Mouse (Mus musculus): ENCODE results near the gene Gm20388. TPM values are rescaled to one million over a fixed set of nuclear protein-coding genes. Genes with fewer than 3 reads are reported as not detected.

The Gm20388 gene
- polyA plus RNA-seq, 1 experiment from 2014 or later = not detected

- peaks cover 61% of the 10 kb centered on the region for H3K27me3 ChIP-seq (replicated peaks)
- H3K9ac ChIP-seq = no peak overlapping the region
- H3K9me3 ChIP-seq = no peaks in the 10 kb centered on the region
- WGBS = 57% methylated on average over 9 of the region's 9 CpGs
- no peak overlapping the region for H3K27ac ChIP-seq (replicated peaks)
- H3K4me1 ChIP-seq = peaks cover 34% of the 10 kb centered on the region
- H3K36me3 ChIP-seq = no peaks in the 10 kb centered on the region
- H3K4me2 ChIP-seq = no peak overlapping the region
- no peak overlapping the region for H3K4me3 ChIP-seq
- no peak for ATAC-seq (ENCODE audit: extremely low read depth, insufficient number of reproducible peaks, low FRiP score, low TSS enrichment)
These were observed 2163.8 kb downstream of the Gm20388 start for GRCm38 (mm10) chr8:122074442-122074841.

GRCm38 (mm10) chr8:122074977-122075376, 2164.3 kb downstream of the Gm20388 start:
- Histone ChIP-seq H3K4me1 (peaks cover 31% of the 10 kb centered on the region), H3K9me3 (no peaks in the 10 kb centered on the region), H3K27me3 (replicated peaks) (peaks cover 56% of the 10 kb centered on the region), H3K36me3 (no peaks in the 10 kb centered on the region), H3K4me2 (no peak overlapping the region), H3K9ac (no peak overlapping the region), H3K4me3 (no peak overlapping the region), H3K27ac (replicated peaks) (no peak overlapping the region)
- 60% methylated on average over 4 of the region's 4 CpGs for WGBS
- no peak for ATAC-seq (ENCODE audit: extremely low read depth, insufficient number of reproducible peaks, low FRiP score, low TSS enrichment)

- no peak overlapping the region for H3K27ac ChIP-seq (replicated peaks)
- peak overlapping the region; percentile 28; the same call in 1 of the 2 replicates for H3K4me2 ChIP-seq
- H3K36me3 ChIP-seq = no peaks in the 10 kb centered on the region
- ATAC-seq (ENCODE audit: extremely low read depth, insufficient number of reproducible peaks, low FRiP score, low TSS enrichment) = no peak
- H3K9me3 ChIP-seq = no peaks in the 10 kb centered on the region
- no peak overlapping the region for H3K4me3 ChIP-seq
- peaks cover 41% of the 10 kb centered on the region for H3K4me1 ChIP-seq
- 17% methylated on average over 23 of the region's 23 CpGs for WGBS
- H3K9ac ChIP-seq = peak overlapping the region; percentile 44
- peaks cover 47% of the 10 kb centered on the region for H3K27me3 ChIP-seq (replicated peaks)
These were observed 2165.7 kb downstream of the Gm20388 start for GRCm38 (mm10) chr8:122076183-122076842.

GRCm38 (mm10) chr8:122078321-122078720, 2167.7 kb downstream of the Gm20388 start:
- no peak overlapping the region for H3K4me2 ChIP-seq
- 73% methylated on average over 12 of the region's 12 CpGs for whole genome bisulfite sequencing

GRCm38 (mm10) chr8:122079093-122079492, 2168.5 kb downstream of the Gm20388 start:
- H3K9me3 ChIP-seq = no peaks in the 10 kb centered on the region
- H3K9ac ChIP-seq = no peak overlapping the region
- H3K27ac ChIP-seq (replicated peaks) = no peak overlapping the region
- no peaks in the 10 kb centered on the region for H3K36me3 ChIP-seq
- H3K27me3 ChIP-seq (replicated peaks) = peaks cover 42% of the 10 kb centered on the region
- 46% methylated on average over 6 of the region's 6 CpGs for WGBS
- ATAC-seq (ENCODE audit: extremely low read depth, insufficient number of reproducible peaks, low FRiP score, low TSS enrichment) = no peak
- H3K4me3 ChIP-seq = no peak overlapping the region
- peaks cover 46% of the 10 kb centered on the region for H3K4me1 ChIP-seq
- no peak overlapping the region for H3K4me2 ChIP-seq

More at GRCm38 (mm10) chr8:122078321-122078720, 2167.7 kb downstream of the Gm20388 start:
- Histone ChIP-seq H3K9ac (no peak overlapping the region), H3K27ac (replicated peaks) (no peak overlapping the region), H3K4me1 (peaks cover 41% of the 10 kb centered on the region), H3K27me3 (replicated peaks) (peaks cover 46% of the 10 kb centered on the region), H3K9me3 (no peaks in the 10 kb centered on the region), H3K36me3 (no peaks in the 10 kb centered on the region), H3K4me3 (no peak overlapping the region)
- no peak for ATAC-seq (ENCODE audit: extremely low read depth, insufficient number of reproducible peaks, low FRiP score, low TSS enrichment)

GRCm38 (mm10) chr8:122080347-122080746, 2169.7 kb downstream of the Gm20388 start:
- Histone ChIP-seq H3K36me3 (no peaks in the 10 kb centered on the region), H3K27me3 (replicated peaks) (peaks cover 37% of the 10 kb centered on the region), H3K4me3 (no peak overlapping the region), H3K9ac (no peak overlapping the region), H3K4me1 (peaks cover 38% of the 10 kb centered on the region), H3K27ac (replicated peaks) (0 out of 2 replicates have a peak overlapping the region, but pooled peaks have one; percentile 8), H3K4me2 (no peak overlapping the region), H3K9me3 (no peaks in the 10 kb centered on the region)
- WGBS = 51% methylated on average over 5 of the region's 5 CpGs
- ATAC-seq (ENCODE audit: extremely low read depth, insufficient number of reproducible peaks, low FRiP score, low TSS enrichment) = no peak

GRCm38 (mm10) chr8:122083401-122083800, 2172.8 kb downstream of the Gm20388 start:
- Histone ChIP-seq H3K4me2 (no peak overlapping the region), H3K9ac (no peak overlapping the region), H3K4me1 (peaks cover 20% of the 10 kb centered on the region), H3K9me3 (no peaks in the 10 kb centered on the region), H3K27me3 (replicated peaks) (peaks cover 16% of the 10 kb centered on the region), H3K36me3 (no peaks in the 10 kb centered on the region), H3K4me3 (no peak overlapping the region), H3K27ac (replicated peaks) (no peak overlapping the region)
- ATAC-seq (ENCODE audit: extremely low read depth, insufficient number of reproducible peaks, low FRiP score, low TSS enrichment) = no peak
- 56% methylated on average over 6 of the region's 6 CpGs for WGBS

- ATAC-seq (ENCODE audit: extremely low read depth, insufficient number of reproducible peaks, low FRiP score, low TSS enrichment) = no peak
- WGBS = 63% methylated on average over 3 of the region's 3 CpGs
These were observed 2173.5 kb downstream of the Gm20388 start for GRCm38 (mm10) chr8:122084145-122084544.

GRCm38 (mm10) chr8:122084726-122085410, 2174.2 kb downstream of the Gm20388 start:
- H3K4me1 ChIP-seq = peaks cover 17% of the 10 kb centered on the region; the same call in 1 of the 2 replicates
- 69% methylated on average over 15 of the region's 15 CpGs for WGBS
- no peak overlapping the region for H3K4me3 ChIP-seq

More at GRCm38 (mm10) chr8:122084145-122084544, 2173.5 kb downstream of the Gm20388 start:
- H3K27me3 ChIP-seq (replicated peaks) = peaks cover 11% of the 10 kb centered on the region
- H3K4me1 ChIP-seq = peaks cover 19% of the 10 kb centered on the region
- H3K9ac ChIP-seq = no peak overlapping the region
- H3K9me3 ChIP-seq = no peaks in the 10 kb centered on the region
- H3K4me2 ChIP-seq = no peak overlapping the region
- H3K27ac ChIP-seq (replicated peaks) = no peak overlapping the region
- H3K4me3 ChIP-seq = no peak overlapping the region
- no peaks in the 10 kb centered on the region for H3K36me3 ChIP-seq

GRCm38 (mm10) chr8:122086064-122086463, 2175.4 kb downstream of the Gm20388 start:
- WGBS = 80% methylated on average over 12 of the region's 12 CpGs
- Histone ChIP-seq H3K4me3 (no peak overlapping the region), H3K4me1 (peaks cover 7% of the 10 kb centered on the region; the same call in 1 of the 2 replicates), H3K9me3 (no peaks in the 10 kb centered on the region), H3K27ac (replicated peaks) (no peak overlapping the region), H3K36me3 (no peaks in the 10 kb centered on the region), H3K9ac (no peak overlapping the region), H3K4me2 (no peak overlapping the region), H3K27me3 (replicated peaks) (peaks cover 8% of the 10 kb centered on the region)
- ATAC-seq (ENCODE audit: extremely low read depth, insufficient number of reproducible peaks, low FRiP score, low TSS enrichment) = no peak

More at GRCm38 (mm10) chr8:122084726-122085410, 2174.2 kb downstream of the Gm20388 start:
- no peak for ATAC-seq (ENCODE audit: extremely low read depth, insufficient number of reproducible peaks, low FRiP score, low TSS enrichment)
- no peaks in the 10 kb centered on the region for H3K36me3 ChIP-seq
- H3K4me2 ChIP-seq = no peak overlapping the region
- no peak overlapping the region for H3K27ac ChIP-seq (replicated peaks)
- H3K9me3 ChIP-seq = no peaks in the 10 kb centered on the region
- no peak overlapping the region for H3K9ac ChIP-seq
- peaks cover 11% of the 10 kb centered on the region for H3K27me3 ChIP-seq (replicated peaks)

- Histone ChIP-seq H3K4me3 (no peak overlapping the region), H3K27me3 (replicated peaks) (peaks cover 8% of the 10 kb centered on the region), H3K9ac (no peak overlapping the region), H3K36me3 (no peaks in the 10 kb centered on the region), H3K4me2 (no peak overlapping the region), H3K27ac (replicated peaks) (no peak overlapping the region), H3K4me1 (peaks cover 2% of the 10 kb centered on the region; the same call in 1 of the 2 replicates), H3K9me3 (no peaks in the 10 kb centered on the region)
- no peak for ATAC-seq (ENCODE audit: extremely low read depth, insufficient number of reproducible peaks, low FRiP score, low TSS enrichment)
- 81% methylated on average over 16 of the region's 16 CpGs for WGBS
These were observed 2178.0 kb downstream of the Gm20388 start for GRCm38 (mm10) chr8:122088631-122089030.

Data from heart, embryonic 13.5 days (tissue).